ENCODE assay signal across 14 mouse cellular contexts in genomic region chrX:104813704-104814103, GRCm38 (mm10). TPM values are rescaled to one million over a fixed set of nuclear protein-coding genes. Genes with fewer than 3 reads are reported as not detected.
DNase-seq lines count a peak whose midpoint lies in the region; ATAC-seq and TF ChIP-seq lines count a peak whose summit lies in the region.
"Not testable (repeated sequence)": the region's sequence is repeated elsewhere in the genome, so short reads cannot be mapped to it uniquely, and the experiment has no call there.
"Had no signal": no experiment of that assay in that cellular context is flagged by ENCODE, and none has a peak within 500 bp of the region (broad histone marks: within the 10 kb centered on the region; RNA-seq: fewer than 3 reads in every experiment).

No protein-coding gene starts in this region.

- WGBS in lung, embryonic 16.5 days = 45% methylated on average over 3 of the region's 4 CpGs

- TF ChIP-seq RAD21 in CH12.LX (IDR thresholded peaks at IDR 0.05; ENCODE audit: low read depth, low read length) = not testable (repeated sequence)

- H3K36me3 ChIP-seq in CH12.LX (replicated peaks in 1 of 2; ENCODE audit: control insufficient read depth in 1 of 2, insufficient read depth in 1 of 2, low read length in 1 of 2); lung, embryonic 16.5 days (ENCODE audit: control insufficient read depth, insufficient read depth, low read length): not testable (repeated sequence)

- not testable (repeated sequence) for H3K27me3 ChIP-seq in CH12.LX (replicated peaks); lung, embryonic 16.5 days (ENCODE audit: control insufficient read depth, insufficient read depth, low read depth, low read length)

- not testable (repeated sequence) for H3K27ac ChIP-seq in CH12.LX (ENCODE audit: insufficient read depth, low read depth); lung, embryonic 16.5 days (ENCODE audit: low read length)

- in situ Hi-C loops in CH12.LX (cut with MboI; ENCODE audit: low pct_ligation_motif_present, low pct_unique_long_range_greater_than_20kb, low sequenced_read_pairs) = not testable (repeated sequence)

- not testable (repeated sequence) for TF ChIP-seq EP300 in CH12.LX (IDR thresholded peaks at IDR 0.05; ENCODE audit: low read length)

- not testable (repeated sequence) for TF ChIP-seq POLR2A in CH12.LX (IDR thresholded peaks at IDR 0.05; ENCODE audit: low read depth, low read length)

- H3K4me2 ChIP-seq in CH12.LX (ENCODE audit: insufficient read depth, low read depth, poor library complexity, severe bottlenecking); lung, embryonic 16.5 days (ENCODE audit: low read depth, low read length): not testable (repeated sequence)

- ATAC-seq in CD4-positive, CD25-positive, alpha-beta regulatory T cell, adult 4 months = peak; percentile 45
- peak; percentile 52 for ATAC-seq in activated CD4-positive, CD25-positive, alpha-beta regulatory T cell, adult 4 months
- peak; percentile 86 for ATAC-seq in inflammation-experienced regulatory T-cells, adult 6 months
- ATAC-seq in lung, embryonic 16.5 days (ENCODE audit: low read depth) = 0 out of 2 replicates have a peak, but pooled peaks have one; percentile 17

- peak; percentile 1 for DNase-seq in CD4-positive, CD25-positive, alpha-beta regulatory T cell, adult 2 months (ENCODE audit: low read depth, low spot score)
- DNase-seq in CH12.LX (ENCODE audit: extremely low read depth) = peak; percentile 1
- peak; percentile 16 for DNase-seq in R1 (ENCODE audit: low read depth, low spot score)
- peak; percentile 4 for DNase-seq in kidney, postnatal 10 days

- H3K9ac ChIP-seq in CH12.LX (ENCODE audit: insufficient read depth, low read depth); lung, embryonic 16.5 days (ENCODE audit: low read length): not testable (repeated sequence)

- H3K79me2 ChIP-seq in CH12.LX (replicated peaks; ENCODE audit: control insufficient read depth, extremely low read depth, insufficient read depth, poor library complexity, severe bottlenecking) = not testable (repeated sequence)

- dilution Hi-C loops in CH12.LX (cut with MboI; ENCODE audit: extremely low pct_ligation_motif_present, extremely low pct_unique_long_range_greater_than_20kb, low sequenced_read_pairs) = not testable (repeated sequence)

- peaks cover 0 to 11% of the 10 kb centered on the region in 2 experiments; a peak in 1 of 4 replicates for H3K4me1 ChIP-seq in CH12.LX (ENCODE audit: control insufficient read depth in 1 of 2, insufficient read depth in 2 of 2)
- not testable (repeated sequence) for H3K4me1 ChIP-seq in lung, embryonic 16.5 days (replicated peaks; ENCODE audit: control insufficient read depth, insufficient read depth, low read length)

- not testable (repeated sequence) for H3K9me3 ChIP-seq in CH12.LX (replicated peaks; ENCODE audit: low read length); lung, embryonic 16.5 days (ENCODE audit: control insufficient read depth, low read length)

- not testable (repeated sequence) for H3K4me3 ChIP-seq in CH12.LX (replicated peaks in 1 of 3; ENCODE audit: low read depth in 2 of 3, low read length in 2 of 3, poor library complexity in 1 of 3); lung, embryonic 16.5 days (ENCODE audit: low read length)

- TF ChIP-seq CTCF in CH12.LX (conservative IDR thresholded peaks at IDR 0.05 in 1 of 2, IDR thresholded peaks at IDR 0.05 in 1 of 2; ENCODE audit: low read depth in 2 of 2, low read length in 2 of 2) = not testable (repeated sequence)

RNA-seq across cellular contexts. Expression of gene Magee2, which starts 43.4 kb away (rescaled TPM):
- under 1 TPM in 1 of 2 experiments, not detected in 1; 0.55 TPM for polyA plus RNA-seq in CD4-positive, CD25-positive, alpha-beta regulatory T cell, adult 4 months (2017; shearing (Covaris generic))
- total RNA-seq in CH12.LX (2012; rRNA removed) (not detected in 2 replicates), CH12.LX (2014; rRNA removed) (not detected in 2 replicates)
- not detected in 2 replicates for polyA plus RNA-seq in CH12.LX (2012; ENCODE audit: insufficient read length, low read depth)
- polyA plus RNA-seq in activated CD4-positive, CD25-positive, alpha-beta regulatory T cell, adult 4 months (2017; shearing (Covaris generic)) = not detected
- polyA plus RNA-seq in inflammation-experienced regulatory T-cells, adult 6 months (2017; shearing (Covaris generic)) = under 1 TPM in 2 of 3 experiments, not detected in 1; 0.24 to 0.25 TPM
- polyA plus RNA-seq in lung, embryonic 16.5 days (2015; fragmentation: Nextera tagmentation; extraction: Ambion mirVana) = 4.6 and 4.7 TPM in 2 replicates
- total RNA-seq: adrenal gland, adult 18-20 months; adrenal gland, adult 2 months; G1E; MEL had no signal
- polyA plus RNA-seq: C2C12, G1E, Patski had no signal

Comparison
In these comparisons a context has a peak if more than half of its experiments do, and no peak if none do; other contexts are left out.
1. ATAC-seq: peak in every context shown above with its lines; median percentile 86 in inflammation-experienced regulatory T-cells, adult 6 months; 52 in activated CD4-positive, CD25-positive, alpha-beta regulatory T cell, adult 4 months; 45 in CD4-positive, CD25-positive, alpha-beta regulatory T cell, adult 4 months; 17 in lung, embryonic 16.5 days.